In the genomic region with DNA sequence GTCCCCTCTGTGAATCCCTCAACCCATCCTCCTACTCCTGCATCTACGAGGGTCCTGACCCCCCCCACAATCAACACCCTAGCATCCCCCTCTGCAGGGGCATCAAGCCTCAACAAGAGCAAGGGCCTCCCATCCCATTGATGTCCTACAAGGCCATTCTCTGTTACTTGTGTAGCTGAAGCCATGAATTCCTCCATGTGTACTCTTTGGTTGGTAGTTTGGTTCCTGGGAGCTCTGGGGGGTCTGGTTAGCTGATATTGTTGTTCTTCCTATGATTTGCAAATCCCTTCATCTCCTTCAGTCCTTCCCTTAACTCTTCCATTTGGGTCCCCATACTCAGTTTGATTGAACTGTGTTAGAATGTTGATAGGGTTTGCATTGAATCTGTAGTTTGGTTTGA, we compare ENCODE assay signal across 19 mouse cellular contexts.
DNase-seq lines count a peak whose midpoint lies in the region; ATAC-seq and TF ChIP-seq lines count a peak whose summit lies in the region.
"Had no signal": no experiment of that assay in that cellular context is flagged by ENCODE, and none has a peak within 500 bp of the region (broad histone marks: within the 10 kb centered on the region; RNA-seq: fewer than 3 reads in every experiment).

No protein-coding gene starts in this region.

- intact Hi-C loops in heart, adult 2 months (cut with DNase I), result no loop called here

- H3K27me3 ChIP-seq in heart, adult 2 months (ENCODE audit: control insufficient read depth, insufficient read depth, low read length), result no peaks in the 10 kb centered on the region
- H3K27me3 ChIP-seq in midbrain, embryonic 11.5 days (ENCODE audit: control insufficient read depth, insufficient read depth, low read length), result no peaks in the 10 kb centered on the region
- H3K27me3 ChIP-seq in midbrain, embryonic 16.5 days (ENCODE audit: control insufficient read depth, insufficient read depth, low read depth, low read length), result no peaks in the 10 kb centered on the region
- H3K27me3 ChIP-seq: CH12.LX, Patski had no signal

- no peak overlapping the region for H3K4me2 ChIP-seq in midbrain, embryonic 11.5 days
- no peak overlapping the region for H3K4me2 ChIP-seq in midbrain, embryonic 16.5 days (ENCODE audit: low read length)

- no peaks in the 10 kb centered on the region for H3K36me3 ChIP-seq in heart, adult 2 months (ENCODE audit: control insufficient read depth, insufficient read depth, low read length)
- H3K36me3 ChIP-seq in midbrain, embryonic 11.5 days (ENCODE audit: control insufficient read depth, insufficient read depth, low read length), result no peaks in the 10 kb centered on the region
- H3K36me3 ChIP-seq in midbrain, embryonic 16.5 days (ENCODE audit: control insufficient read depth, insufficient read depth, low read length), result no peaks in the 10 kb centered on the region
- H3K36me3 ChIP-seq: G1E had no signal

- no peaks in the 10 kb centered on the region for H3K9me3 ChIP-seq in midbrain, embryonic 11.5 days (ENCODE audit: control insufficient read depth, low read length)
- no peaks in the 10 kb centered on the region for H3K9me3 ChIP-seq in midbrain, embryonic 16.5 days (replicated peaks; ENCODE audit: control insufficient read depth, low read length, poor library complexity, severe bottlenecking)

- no peak for TF ChIP-seq EP300 in heart, adult 2 months (IDR thresholded peaks at IDR 0.05; ENCODE audit: insufficient read depth, low read depth, low read length)

- peak; percentile 70 for DNase-seq in heart, adult 11 months
- no peak for DNase-seq in heart, adult 2 months
- peak; percentile 81 for DNase-seq in midbrain, embryonic 11.5 days (ENCODE audit: low spot score, missing footprints)
- DNase-seq: adrenal gland, adult 2 months; adrenal gland, adult 8-10 months; adrenal gland, postnatal 10 days; adrenal gland, postnatal 14 days; adrenal gland, postnatal 25 days; adrenal gland, postnatal 36 days; B cell, adult 2 months; cerebellum, adult 11 months; cerebellum, adult 11-12 months; cerebellum, adult 18-20 months had no signal

- TF ChIP-seq POLR2A in heart, adult 2 months (IDR thresholded peaks at IDR 0.05; ENCODE audit: insufficient read depth, low read depth, low read length), result no peak

- no peak for ATAC-seq in midbrain, embryonic 11.5 days (ENCODE audit: low FRiP score)
- ATAC-seq in midbrain, embryonic 16.5 days, result no peak
- ATAC-seq: activated CD4-positive, CD25-positive, alpha-beta regulatory T cell, adult 4 months; CD4-positive, CD25-positive, alpha-beta regulatory T cell, adult 4 months; Patski had no signal

- H3K27ac ChIP-seq in heart, adult 2 months, result no peak overlapping the region
- no peak overlapping the region for H3K27ac ChIP-seq in midbrain, embryonic 11.5 days (ENCODE audit: low read depth, low read length)
- H3K27ac ChIP-seq in midbrain, embryonic 16.5 days (ENCODE audit: low read length), result no peak overlapping the region

- H3K9ac ChIP-seq in heart, adult 2 months (ENCODE audit: low read depth, low read length), result no peak overlapping the region
- H3K9ac ChIP-seq in midbrain, embryonic 11.5 days (ENCODE audit: low read length), result no peak overlapping the region
- H3K9ac ChIP-seq in midbrain, embryonic 16.5 days (ENCODE audit: low read depth, low read length), result no peak overlapping the region

- TF ChIP-seq CTCF in heart, adult 2 months (IDR thresholded peaks at IDR 0.05), result no peak

- H3K4me1 ChIP-seq in heart, adult 2 months (ENCODE audit: control insufficient read depth, insufficient read depth, low read length), result no peaks in the 10 kb centered on the region
- H3K4me1 ChIP-seq in midbrain, embryonic 11.5 days (ENCODE audit: control insufficient read depth, insufficient read depth, low read length), result no peaks in the 10 kb centered on the region
- no peaks in the 10 kb centered on the region for H3K4me1 ChIP-seq in midbrain, embryonic 16.5 days (ENCODE audit: control insufficient read depth, insufficient read depth, low read length)

- no peak overlapping the region for H3K4me3 ChIP-seq in heart, adult 2 months
- H3K4me3 ChIP-seq in midbrain, embryonic 11.5 days (ENCODE audit: low read depth, low read length), result no peak overlapping the region
- H3K4me3 ChIP-seq in midbrain, embryonic 16.5 days (ENCODE audit: low read depth, low read length), result no peak overlapping the region

- H3K79me2 ChIP-seq in heart, adult 2 months (replicated peaks; ENCODE audit: control insufficient read depth, insufficient read depth, low read length), result no peaks in the 10 kb centered on the region

- WGBS in heart, adult 2 months, result 48% methylated on average over 1 of the region's 1 CpGs
- WGBS in midbrain, embryonic 11.5 days, result 79% methylated on average over 1 of the region's 1 CpGs
- 63% methylated on average over 1 of the region's 1 CpGs for WGBS in midbrain, embryonic 16.5 days

Comparison
In these comparisons a context has a peak if more than half of its experiments do, and no peak if none do; other contexts are left out.
1. DNase-seq: peak in heart, adult 11 months (single experiment) and midbrain, embryonic 11.5 days (single experiment); none in heart, adult 2 months (0 of 2).